Mouse (Mus musculus) cerebellum, adult 8-10 months (tissue): ENCODE measurements around the gene Acvr1b.

Source experiments
- DNase-seq: peaks from one replicate; pipeline ENCODE4 v3.0.0; 2022

Acvr1b gene

DNA sequence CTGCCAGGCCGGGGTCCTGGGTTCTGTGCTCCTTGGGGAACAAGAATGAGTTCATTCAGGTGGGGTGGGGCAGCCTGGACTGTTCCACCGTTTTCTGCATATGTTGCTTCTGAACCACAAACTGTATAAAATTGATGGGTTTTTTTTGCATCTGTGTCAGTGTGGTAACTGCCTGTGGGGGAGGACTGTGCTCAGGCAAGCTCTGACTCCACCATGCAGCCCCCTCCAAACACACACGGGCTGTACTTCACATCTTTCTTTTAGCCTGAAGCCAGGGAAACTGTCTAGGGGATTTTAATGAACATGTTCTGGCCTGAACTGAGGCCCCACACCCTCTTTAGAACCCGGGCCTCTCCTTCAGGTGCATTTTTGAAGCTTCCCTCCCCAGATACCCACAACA is 58.7 kb downstream of the Acvr1b start:
- no peak for DNase-seq

DNA sequence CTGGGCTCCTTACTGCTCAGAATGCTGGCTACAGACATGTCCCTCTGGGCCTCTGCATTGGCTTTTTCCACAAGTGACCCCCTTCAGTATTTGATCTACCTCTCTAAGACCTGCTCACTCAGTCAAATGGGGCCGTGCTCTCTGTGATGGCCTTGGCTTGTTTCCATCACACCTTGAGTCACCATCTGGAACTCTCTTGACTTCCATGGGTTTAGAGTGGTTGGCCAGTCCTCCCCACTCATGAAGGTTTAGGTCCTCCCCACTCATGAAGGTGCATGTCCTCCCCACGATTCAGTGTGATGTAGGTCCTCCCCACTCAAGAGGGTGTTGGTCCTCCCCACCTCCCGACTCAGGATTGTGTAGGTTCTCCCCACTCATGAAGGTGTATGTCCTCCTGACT is 59.3 kb downstream of the Acvr1b start:
- DNase-seq = no peak

DNA sequence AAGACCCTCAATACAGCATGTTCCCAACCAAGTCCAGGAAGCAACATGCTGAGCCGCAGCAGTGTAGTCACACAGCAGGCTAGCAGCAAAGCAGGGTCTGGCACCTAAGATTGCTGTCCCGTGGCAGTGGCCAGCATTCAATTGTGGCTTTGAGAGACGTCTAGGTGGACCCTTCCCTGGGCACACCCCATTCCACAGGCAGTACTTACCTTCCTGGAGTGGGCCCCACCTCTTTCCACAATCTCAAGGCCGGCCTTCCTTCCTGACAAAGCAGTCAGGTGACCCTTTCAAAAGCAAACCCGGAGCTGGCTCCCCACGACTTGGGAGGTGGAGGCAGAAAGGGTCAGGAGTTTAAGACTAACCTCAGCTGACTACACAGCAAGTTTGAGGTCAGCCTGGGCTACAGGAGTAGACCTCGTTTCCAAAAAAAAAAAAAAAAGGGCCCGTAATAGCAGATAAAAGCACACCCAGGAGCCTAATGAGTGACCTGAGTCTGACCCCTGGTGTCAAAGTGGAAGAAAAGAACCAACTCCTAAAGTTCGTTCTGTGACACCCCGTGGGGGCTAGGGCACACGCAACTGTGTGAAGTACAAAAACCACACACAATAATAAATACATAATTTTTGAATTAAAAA is 59.9 kb downstream of the Acvr1b start:
- DNase-seq = no peak

DNA sequence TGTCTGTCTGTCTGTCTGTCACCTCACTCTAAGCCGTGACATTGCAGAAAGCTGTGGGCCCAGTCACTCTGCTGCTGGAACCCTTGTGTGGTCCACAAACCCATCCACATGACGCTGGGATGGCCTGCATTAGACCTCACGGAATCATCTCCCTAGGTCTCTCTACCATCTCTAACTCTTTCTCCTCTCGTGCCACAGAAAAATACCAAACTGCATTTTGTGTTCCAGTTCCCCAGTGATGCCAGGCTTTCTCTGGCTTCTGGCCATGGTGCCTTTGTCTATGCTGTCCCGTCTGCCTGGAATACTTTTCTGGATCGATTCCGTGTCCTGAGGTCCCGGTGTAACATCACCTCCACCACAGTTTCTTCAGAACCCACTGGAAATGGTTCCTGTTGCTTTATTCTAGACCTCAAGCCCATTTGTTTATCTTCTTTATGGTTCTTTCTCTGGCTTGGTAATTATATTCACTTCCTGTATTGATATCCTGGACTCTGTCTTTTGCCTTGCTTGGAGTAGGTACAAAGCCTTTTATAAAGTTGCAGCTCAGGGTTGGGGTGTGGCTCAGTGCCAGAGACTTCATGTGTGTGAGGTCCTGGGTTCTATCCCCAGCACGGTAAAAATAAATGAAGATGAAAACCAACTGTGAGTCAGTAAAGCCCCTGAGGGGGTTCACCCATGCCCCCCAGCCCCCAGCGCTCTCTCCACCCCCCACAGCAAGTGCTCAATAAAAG is 60.9 kb downstream of the Acvr1b start:
- DNase-seq = no peak

DNA sequence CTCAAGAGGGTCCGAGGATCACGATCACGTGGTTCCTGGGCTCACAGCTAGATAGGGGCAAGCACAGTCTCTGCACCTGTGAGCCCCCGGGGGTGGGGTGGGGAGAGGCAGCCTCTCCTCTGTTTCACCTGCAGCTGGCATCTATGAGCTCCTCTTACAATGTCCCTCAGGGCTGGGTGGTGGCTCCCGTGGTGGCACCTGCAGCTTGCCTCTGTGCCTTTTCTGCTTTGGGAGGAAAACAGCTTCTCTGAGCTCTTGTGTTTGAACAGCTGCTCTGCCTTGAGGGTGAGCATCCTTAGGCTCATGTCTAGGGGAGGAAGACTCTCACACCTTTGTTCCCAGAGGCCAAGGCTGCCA is 61.5 kb downstream of the Acvr1b start:
- DNase-seq = no peak

DNA sequence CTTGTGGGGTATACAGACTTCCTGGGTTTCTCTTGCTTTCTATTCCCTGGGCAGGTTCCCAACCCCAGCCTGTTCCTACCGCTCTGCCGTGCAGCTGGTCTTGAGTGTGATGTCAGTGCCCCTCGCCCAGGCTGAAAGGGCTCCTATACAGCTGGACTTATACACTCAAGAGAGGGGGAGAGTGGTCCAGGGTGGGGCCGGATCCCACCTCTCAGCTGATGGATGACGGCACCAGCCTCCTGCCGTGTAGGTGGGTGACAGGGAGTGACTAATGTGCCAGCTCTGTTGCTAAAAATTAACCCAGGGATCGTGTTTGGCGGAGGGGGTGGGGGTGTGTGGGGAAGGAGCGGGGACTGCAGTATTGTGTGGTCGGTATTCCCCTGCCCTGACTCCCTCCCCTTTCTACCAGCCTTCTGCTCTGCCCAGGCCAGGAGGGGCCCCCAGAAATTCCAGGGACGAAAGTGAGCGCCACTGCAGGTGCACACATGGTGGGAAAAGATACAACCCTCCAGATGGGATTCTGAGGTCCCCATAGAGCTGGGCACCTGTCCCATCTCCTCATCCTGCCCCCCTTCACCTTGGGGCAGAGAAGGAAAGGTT is 62.0 kb downstream of the Acvr1b start:
- DNase-seq = no peak

DNA sequence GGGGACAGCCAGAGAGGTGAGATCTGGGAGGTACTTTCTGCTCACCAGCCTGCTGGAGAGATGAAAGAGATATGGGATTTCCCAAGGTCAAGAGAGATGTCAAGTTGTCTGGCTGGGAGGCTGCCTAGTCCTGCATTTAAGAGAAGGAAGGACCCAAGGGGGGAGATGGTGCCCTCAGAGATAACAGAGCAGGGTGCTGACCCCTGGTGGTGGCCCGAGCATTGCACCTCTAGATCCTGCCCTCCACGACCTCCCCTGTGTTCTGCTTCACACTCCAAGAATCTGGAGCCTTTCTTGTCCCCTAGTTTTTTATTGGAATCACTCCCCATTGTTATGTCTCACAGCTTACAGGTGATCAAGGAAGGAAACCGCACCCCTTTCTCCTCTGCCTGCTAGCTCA is 63.0 kb downstream of the Acvr1b start:
- DNase-seq = peak; percentile 58

DNA sequence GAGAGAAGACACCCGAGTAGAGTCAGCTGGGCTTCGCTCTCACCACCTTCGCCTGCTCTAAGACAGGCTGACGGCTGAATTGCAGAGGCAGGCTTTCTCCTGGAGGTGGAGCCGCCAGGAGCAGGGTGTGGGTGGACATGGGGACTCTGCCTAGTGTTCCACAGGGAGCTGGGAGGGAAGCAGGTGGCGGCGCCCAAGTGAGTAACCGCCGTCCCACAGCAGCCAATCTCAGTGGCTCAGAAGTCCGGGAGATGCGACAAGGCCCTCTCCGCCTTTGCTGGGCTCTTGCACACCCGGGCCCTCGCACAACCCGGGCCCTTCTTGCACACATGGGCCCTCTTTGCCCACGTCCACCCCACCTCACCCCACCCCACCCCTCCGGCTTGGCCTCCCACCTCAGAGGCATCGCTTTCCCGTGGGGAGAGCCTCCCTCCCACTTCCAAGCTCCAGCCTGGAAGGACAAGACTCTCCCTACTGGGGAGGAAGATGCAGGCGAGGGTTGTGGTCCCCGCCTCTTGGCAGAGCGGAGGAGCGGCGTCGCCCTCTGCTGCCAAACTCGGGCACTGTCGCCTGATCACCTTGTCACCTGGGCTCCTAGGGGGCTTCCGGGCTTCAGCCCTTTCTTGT is 65.1 kb downstream of the Acvr1b start:
- DNase-seq = peak; percentile 66

DNA sequence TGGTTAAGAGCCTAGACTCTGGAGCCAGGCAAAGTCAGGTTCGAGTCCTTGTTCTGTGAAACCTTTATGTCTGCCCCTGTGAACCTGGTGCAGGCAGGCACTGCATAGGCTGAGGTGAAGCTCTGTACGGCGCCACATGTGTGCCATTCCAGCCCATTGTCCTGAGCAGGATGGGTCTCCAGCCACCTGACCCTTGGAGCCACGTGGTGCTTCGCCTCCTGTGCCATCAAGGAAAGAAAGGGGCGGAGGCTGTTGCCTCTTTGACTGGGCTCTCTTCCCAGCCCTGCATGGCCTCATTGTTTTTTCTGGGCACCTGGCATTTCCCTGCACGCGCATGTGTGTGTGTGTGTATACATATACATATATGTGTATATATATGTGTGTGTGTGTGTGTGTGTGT is 66.0 kb downstream of the Acvr1b start:
- no peak for DNase-seq

DNA sequence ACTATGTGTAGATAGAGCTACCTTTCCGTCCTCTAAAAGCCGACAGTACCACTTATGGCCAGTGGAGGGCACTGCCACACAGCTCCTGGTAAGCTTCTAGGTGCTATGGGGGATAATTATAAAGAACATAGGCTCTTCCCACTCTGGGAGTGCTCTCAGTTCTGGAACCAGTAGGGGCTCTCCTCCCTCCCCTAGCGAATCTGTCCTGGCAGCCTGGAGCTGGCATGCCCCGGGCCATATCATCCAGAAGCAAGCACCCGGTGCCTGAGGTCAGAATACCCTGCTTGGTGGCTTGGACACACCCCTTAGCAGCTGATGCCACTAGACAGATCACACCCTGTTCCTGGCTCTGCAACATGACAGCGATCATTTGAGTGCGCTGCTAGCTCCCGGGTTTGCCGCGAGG is 66.9 kb downstream of the Acvr1b start:
- peak; percentile 91 for DNase-seq

DNA sequence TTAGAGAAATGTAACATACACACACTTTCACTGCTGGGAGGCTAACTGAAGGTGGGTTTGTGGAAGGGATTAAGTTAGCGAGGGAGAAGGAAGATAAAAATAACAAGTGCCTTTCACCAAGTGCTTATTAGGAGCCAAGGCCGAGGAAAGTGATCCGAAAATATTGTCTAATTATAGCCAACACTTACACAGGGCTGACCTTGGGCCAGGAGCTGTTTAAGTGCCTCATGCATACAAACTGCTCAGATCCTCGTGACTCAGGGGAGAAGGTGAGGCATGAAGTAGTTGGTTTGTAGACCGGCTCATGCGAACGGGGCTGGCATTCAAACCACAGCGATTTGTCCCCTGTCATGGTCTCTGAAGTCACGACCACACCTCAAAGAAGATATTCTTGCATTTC is 67.4 kb downstream of the Acvr1b start:
- DNase-seq = no peak

DNA sequence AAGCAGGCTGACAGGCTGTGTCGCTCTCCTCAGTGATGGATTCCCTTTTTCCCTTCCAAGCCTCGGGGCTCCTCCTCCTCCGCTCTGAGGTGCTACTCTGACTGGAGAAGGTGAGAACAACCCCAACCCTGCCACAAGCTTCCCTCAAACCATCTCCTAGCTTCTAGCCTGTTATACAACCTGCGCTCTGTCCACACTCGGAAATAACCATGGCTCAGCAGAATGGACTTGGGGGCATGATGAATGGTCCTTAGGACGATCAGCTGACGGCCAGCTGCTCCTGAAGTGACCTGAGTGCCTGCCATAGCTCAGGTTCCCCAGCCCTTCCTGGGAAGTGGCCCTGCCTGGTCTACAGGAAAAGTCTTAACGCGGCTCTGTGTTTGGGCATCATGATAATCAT is 68.0 kb downstream of the Acvr1b start:
- no peak for DNase-seq

DNA sequence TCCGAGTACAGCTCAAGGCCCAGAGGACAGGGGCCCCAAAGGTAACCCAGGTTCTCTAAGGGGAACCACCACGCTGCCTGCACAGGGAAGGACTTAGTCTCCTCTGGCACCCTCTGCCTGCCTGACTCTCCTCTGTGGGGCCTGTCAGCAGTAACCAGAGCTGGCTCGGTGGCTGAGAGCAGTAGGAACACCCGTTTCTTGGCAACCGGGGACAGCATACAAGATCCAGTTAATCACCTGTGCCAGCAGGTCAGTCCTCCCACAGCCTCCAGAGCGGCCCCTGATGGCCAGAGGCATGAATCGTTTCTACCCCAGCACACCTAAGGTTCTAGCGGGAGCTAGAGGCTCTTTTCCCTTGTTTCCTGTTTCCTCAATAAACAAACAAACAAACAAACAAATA is 68.8 kb downstream of the Acvr1b start:
- peak; percentile 77 for DNase-seq

DNA sequence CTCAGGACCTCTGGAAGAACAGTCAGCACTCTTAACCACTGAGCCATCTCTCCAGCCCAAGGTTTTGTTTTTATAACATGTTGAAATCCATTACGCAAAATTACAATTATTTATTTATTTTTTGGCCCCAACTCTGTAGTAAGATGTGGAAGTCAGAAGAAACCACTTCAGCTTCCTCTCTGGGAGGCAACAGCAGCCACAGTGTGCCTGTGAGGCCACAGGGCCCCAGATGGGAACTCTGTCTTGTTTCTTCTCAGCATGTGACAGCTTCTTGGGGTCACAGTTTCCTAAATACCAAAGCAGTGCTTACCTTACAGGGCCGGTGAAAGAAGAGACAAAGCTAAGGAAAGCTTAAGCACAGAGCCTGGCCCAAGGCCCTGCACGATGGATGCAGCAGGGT is 70.1 kb downstream of the Acvr1b start:
- no peak for DNase-seq

DNA sequence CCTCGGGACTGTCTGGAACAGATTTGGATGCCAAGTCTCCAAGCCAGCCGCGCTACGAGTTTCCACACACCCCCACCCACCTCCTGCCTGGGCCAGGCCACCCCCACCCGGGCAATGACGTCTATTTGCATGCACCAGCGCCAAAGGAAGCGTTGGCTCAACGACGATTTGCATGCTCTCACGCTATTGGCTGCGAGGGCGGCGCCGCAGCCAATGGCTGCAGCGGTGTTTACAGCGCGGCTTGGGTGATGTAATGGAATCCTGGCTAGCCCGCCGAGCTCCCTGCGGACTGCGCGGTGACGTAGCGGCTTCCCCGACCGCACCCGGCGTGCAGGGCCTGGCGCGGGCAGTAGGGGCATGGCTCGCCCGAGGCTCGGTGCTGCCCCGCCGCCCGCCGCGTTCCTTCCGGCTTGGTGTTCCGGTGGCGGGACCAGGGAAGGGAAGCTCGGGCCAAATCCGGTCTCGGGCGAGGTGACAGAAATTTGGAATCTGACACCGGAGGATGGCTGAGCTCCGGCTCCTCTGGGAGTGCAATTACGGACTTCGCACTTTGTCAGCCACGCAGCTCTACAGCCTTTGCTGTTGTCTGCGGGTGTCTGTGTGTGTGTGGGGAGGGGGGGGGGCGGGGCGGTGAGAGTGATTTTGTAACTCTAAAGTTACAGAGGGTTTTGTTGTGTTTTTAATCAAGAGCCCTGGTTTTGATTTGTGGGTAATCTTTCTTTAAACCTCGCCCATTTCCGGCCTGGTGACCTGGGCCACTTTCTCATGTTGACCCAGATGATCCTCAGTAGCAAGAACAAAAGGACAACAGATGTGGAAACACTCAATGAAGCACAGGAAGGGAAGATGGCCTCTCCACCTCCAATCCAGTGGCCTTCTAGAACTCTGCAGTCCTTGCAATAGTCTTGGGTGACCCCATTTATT is 72.6 kb downstream of the Acvr1b start:
- peak; percentile 92 for DNase-seq

DNA sequence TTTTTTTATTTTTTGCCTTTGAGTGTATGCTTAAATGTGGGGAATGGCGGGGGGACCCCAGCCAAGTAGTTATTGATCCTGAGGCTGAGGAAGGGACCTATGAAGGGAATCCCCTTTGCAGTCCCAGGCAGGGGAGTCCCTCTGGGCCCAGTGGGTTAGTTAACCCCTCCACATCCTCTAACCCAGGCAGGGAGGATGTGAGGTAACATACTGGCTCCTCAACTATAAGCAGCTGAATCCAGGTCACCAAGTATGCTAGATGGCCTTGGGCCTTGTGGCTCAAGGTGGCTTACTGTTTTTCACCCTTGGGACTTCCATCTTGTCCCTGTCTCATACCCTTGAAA is 73.3 kb downstream of the Acvr1b start:
- no peak for DNase-seq

DNA sequence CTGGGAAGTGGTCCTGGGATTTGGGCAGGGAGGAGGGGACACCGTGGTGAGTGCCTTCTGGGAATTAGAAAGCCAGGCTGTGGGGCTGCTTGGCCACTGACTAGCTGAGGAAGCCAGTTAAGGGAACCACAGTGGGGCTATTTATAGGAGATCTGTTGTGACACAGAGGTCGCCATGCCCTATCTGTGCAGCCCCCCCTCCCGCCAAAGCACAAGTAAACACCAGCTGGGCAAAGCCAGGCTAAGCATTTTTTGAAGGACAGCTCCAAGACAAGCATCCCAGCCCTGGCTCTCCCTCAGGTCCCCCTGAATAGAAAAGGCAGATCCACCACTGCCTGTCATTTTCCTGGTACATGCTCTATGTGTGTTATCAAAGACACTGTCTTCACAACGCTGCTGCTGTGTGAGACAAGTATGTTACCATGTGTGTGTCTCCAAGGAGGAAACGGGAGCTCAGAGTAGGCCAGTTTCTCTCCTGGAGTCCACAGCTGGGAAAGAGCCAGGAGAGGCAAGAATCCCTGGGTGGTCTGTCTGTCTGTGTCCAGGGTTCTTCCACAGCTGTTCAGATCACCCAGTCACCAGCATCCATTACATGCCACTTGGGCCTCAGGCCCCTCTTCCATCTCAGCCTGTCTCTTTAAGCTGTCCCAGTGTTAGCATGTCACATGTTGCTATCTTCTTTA is 74.3 kb downstream of the Acvr1b start:
- no peak for DNase-seq

DNA sequence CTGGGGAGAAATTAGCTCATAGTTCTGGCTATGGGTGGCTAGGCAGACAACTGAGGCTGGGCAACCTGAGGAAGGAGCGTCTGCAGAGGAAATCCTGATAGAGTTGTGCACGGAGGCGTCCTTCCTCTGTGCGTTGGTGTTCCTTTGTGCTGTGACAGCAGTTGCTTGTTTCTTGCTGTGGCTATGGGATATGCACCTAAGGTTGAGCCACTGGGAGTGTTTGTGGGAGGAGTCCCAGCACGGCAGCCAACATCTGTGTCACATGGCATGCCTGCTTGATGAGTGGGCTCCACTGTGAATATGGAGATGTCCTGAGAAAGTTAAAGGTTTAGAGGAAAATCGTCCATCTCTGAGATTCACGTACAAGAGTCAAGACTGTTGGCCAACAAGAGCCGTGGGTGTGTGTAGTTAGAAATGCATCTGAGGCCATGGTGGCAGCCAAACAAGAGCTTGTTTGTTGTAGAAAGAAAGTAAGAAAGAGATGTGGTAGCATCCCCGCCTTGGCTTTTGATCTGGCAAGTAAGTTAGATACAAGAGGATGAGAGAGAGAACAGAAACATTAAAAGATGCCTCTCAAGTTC is 76.4 kb downstream of the Acvr1b start:
- no peak for DNase-seq

DNA sequence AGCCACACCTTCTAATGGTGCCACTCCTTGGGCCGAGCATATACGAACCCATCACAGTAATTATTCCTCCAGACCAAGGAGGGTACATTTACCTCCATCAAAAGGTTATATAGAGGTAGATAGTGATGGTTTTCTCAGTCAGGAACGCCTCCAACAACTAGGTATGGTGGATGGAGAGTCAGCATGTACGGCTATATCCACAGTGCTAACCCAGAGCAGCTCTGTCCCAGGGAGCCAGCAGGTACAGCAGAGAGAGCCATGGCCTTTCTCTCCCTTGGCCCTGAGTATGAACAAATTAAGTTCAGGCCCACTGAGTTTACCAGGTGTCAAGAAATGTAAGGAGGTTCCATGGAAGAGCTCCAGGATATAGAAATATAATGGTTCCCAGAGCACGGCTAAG is 78.1 kb downstream of the Acvr1b start:
- DNase-seq = no peak

DNA sequence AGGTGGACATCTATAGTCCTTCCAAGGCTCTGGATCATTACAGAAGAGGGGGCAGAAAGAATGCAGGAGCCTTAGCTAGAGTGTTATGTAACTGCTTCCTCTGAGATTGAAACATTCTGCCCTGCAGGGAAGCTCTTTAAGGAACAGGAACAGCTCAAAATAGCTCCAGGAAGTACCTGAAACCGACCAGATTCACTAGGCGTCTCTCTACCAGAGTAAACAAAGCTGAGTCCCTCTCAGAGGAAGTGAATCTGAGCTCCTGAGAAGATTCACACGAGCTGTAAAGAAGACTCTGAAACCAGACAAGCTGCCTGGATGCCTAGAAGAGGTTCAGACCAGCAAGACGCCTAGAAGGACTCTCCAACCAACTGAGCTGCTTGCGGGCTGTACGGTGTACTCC is 78.7 kb downstream of the Acvr1b start:
- DNase-seq = no peak

DNA sequence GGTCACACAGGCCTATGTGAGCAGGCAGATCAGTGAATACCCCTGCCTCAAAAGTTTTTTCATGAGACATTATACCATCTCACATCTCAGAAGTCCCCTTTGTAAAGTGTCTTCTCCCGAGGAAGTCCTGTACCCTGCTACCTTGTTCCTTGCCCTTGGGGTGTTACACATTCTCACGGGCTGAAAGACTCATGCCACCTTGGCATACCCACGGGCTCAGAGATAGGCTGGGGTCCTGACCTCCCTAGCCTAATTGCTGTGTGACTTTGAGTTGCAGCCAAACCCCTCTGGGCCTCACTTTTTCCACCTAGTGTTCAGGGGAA is 79.7 kb downstream of the Acvr1b start:
- no peak for DNase-seq
